Mouse (Mus musculus): ENCODE data around the gene Atg16l1.

- no peak for TF ChIP-seq POLR2A (IDR thresholded peaks at IDR 0.05; ENCODE audit: extremely low read depth, insufficient read depth, low read length)
- TF ChIP-seq CTCF (IDR thresholded peaks at IDR 0.05; ENCODE audit: extremely low read depth, insufficient read depth, low read length): no peak
These were observed 68.8 kb downstream of the Atg16l1 start for GRCm38 (mm10) chr1:87824420-87824995.
